ENCODE assay signal across 8 mouse cellular contexts in the genomic region with DNA sequence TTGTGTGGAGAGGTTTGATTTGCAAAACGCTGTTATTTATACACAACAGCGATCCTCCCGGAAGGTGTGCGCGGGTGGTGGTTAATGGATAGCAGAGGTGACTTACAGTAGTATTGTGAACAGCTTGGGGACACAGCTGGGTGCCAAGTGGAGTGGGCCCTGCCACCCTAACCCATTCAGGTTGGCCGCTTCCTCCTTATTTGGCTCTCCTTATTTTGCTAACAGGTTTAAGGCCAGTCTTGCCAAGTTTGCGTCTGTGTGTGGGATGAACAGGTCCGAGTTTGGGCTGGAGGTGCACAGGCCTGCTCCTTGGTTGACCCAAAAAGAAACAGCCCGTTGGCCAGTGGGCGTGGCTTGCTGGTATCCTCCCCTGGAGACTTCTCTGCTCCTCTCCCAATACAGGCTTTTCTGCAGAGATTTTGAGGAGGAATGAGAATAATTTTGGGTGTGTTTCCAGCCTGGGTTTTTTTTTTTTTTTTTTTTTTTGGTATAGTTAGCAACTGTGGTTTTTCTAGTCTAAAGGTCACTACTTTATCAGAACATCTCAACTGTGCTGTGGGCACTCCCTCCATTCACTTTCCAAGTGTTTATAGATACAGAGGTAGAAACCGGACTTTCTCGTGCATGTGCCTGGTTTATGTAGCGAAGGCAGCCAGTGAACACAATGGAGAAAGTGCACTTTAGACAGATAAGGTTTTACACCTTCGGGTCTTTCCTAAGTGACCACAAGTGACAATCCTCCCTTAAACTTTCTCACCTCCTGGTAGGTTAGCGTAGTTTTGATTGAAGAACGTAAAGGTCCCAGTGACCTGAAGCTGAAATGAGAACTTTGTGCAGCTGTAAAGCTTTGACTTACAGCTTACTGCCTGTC. TPM values are rescaled to one million over a fixed set of nuclear protein-coding genes. Genes with fewer than 3 reads are reported as not detected.
DNase-seq lines count a peak whose midpoint lies in the region; ATAC-seq and TF ChIP-seq lines count a peak whose summit lies in the region.

No protein-coding gene starts in this region.

- H3K4me3 ChIP-seq in cortical plate, adult 2 months (ENCODE audit: insufficient read depth, low read length) = peak overlapping the region; percentile 63
- peak overlapping the region; percentile 91 for H3K4me3 ChIP-seq in heart, adult 2 months
- H3K4me3 ChIP-seq in lung, embryonic 14.5 days (ENCODE audit: low read depth, low read length) = peak overlapping the region; percentile 96
- peak overlapping the region; percentile 96 for H3K4me3 ChIP-seq in neural tube, embryonic 14.5 days (ENCODE audit: low read depth, low read length)

- intact Hi-C loops in left cerebral cortex, postnatal 4 days (cut with DNase I) = loop anchor here (5.0 kb wide), 3 partner anchors 100 to 295 kb away; no protein-coding TSS in a partner anchor
- intact Hi-C loops in left cerebral cortex, postnatal 36 days (cut with DNase I) = loop anchor here (5.0 to 10.0 kb wide), 3 partner anchors 85 to 288 kb away; a partner anchor contains a TSS
- intact Hi-C loops in heart, adult 2 months (cut with DNase I) = loop anchor here (2.0 to 10.0 kb wide), 5 partner anchors 55 to 378 kb away; a partner anchor contains a TSS

- peak overlapping the region; percentile 93 for H3K4me2 ChIP-seq in lung, embryonic 14.5 days
- peak overlapping the region; percentile 95 for H3K4me2 ChIP-seq in neural tube, embryonic 14.5 days (ENCODE audit: low read depth, low read length)

- no peak for TF ChIP-seq CTCF in cortical plate, adult 2 months (IDR thresholded peaks at IDR 0.05; ENCODE audit: extremely low read depth, insufficient read depth, low read length)
- TF ChIP-seq CTCF in heart, adult 2 months (IDR thresholded peaks at IDR 0.05) = no peak
- TF ChIP-seq CTCF in lung, embryonic 14.5 days (IDR thresholded peaks at IDR 0.05; ENCODE audit: low read depth) = no peak

- peaks cover 10% of the 10 kb centered on the region for H3K36me3 ChIP-seq in heart, adult 2 months (ENCODE audit: control insufficient read depth, insufficient read depth, low read length)
- no peaks in the 10 kb centered on the region for H3K36me3 ChIP-seq in lung, embryonic 14.5 days (ENCODE audit: insufficient read depth)
- no peaks in the 10 kb centered on the region for H3K36me3 ChIP-seq in neural tube, embryonic 14.5 days (ENCODE audit: control insufficient read depth, insufficient read depth, low read length)

- H3K9ac ChIP-seq in heart, adult 2 months (ENCODE audit: low read depth, low read length) = peak overlapping the region; percentile 94
- peak overlapping the region; percentile 96 for H3K9ac ChIP-seq in lung, embryonic 14.5 days
- peak overlapping the region; percentile 97 for H3K9ac ChIP-seq in neural tube, embryonic 14.5 days (replicated peaks; ENCODE audit: low read depth, low read length)

- H3K79me2 ChIP-seq in heart, adult 2 months (replicated peaks; ENCODE audit: control insufficient read depth, insufficient read depth, low read length) = peaks cover 13% of the 10 kb centered on the region

- peaks cover 4% of the 10 kb centered on the region; the same call in 1 of the 2 replicates for H3K4me1 ChIP-seq in cortical plate, adult 2 months (ENCODE audit: control insufficient read depth, insufficient read depth, low read length)
- H3K4me1 ChIP-seq in heart, adult 2 months (ENCODE audit: control insufficient read depth, insufficient read depth, low read length) = peaks cover 14% of the 10 kb centered on the region
- peaks cover 23% of the 10 kb centered on the region for H3K4me1 ChIP-seq in lung, embryonic 14.5 days (ENCODE audit: insufficient read depth)
- peaks cover 20% of the 10 kb centered on the region for H3K4me1 ChIP-seq in neural tube, embryonic 14.5 days (ENCODE audit: control insufficient read depth, insufficient read depth, low read length)

- peak; percentile 54 for DNase-seq in left cerebral cortex, postnatal 4 days
- no peak for DNase-seq in left cerebral cortex, postnatal 36 days (ENCODE audit: low spot score in 2 of 2)
- DNase-seq in heart, adult 2 months = peak; percentile 63 to 65
- peak; percentile 72 for DNase-seq in kidney, adult 18-20 months
- peak; percentile 78 for DNase-seq in lung, embryonic 14.5 days
- peak; percentile 60 to 72 for DNase-seq in thymus, postnatal 36 days

- no peaks in the 10 kb centered on the region for H3K27me3 ChIP-seq in heart, adult 2 months (ENCODE audit: control insufficient read depth, insufficient read depth, low read length)
- no peaks in the 10 kb centered on the region for H3K27me3 ChIP-seq in lung, embryonic 14.5 days (ENCODE audit: insufficient read depth, low read length)
- H3K27me3 ChIP-seq in neural tube, embryonic 14.5 days (ENCODE audit: control insufficient read depth, insufficient read depth, low read length) = no peaks in the 10 kb centered on the region

- no peak overlapping the region for H3K27ac ChIP-seq in cortical plate, adult 2 months (ENCODE audit: insufficient read depth, low read length)
- peak overlapping the region; percentile 85 for H3K27ac ChIP-seq in heart, adult 2 months
- H3K27ac ChIP-seq in lung, embryonic 14.5 days (ENCODE audit: low read depth) = peak overlapping the region; percentile 93
- no peak overlapping the region for H3K27ac ChIP-seq in neural tube, embryonic 14.5 days (ENCODE audit: low read depth, low read length)

- no peak for TF ChIP-seq POLR2A in cortical plate, adult 2 months (IDR thresholded peaks at IDR 0.05; ENCODE audit: extremely low read depth, insufficient read depth, low read length)
- no peak for TF ChIP-seq POLR2A in heart, adult 2 months (IDR thresholded peaks at IDR 0.05; ENCODE audit: insufficient read depth, low read depth, low read length)

- no peaks in the 10 kb centered on the region for H3K9me3 ChIP-seq in lung, embryonic 14.5 days (ENCODE audit: low read depth, low read length)
- H3K9me3 ChIP-seq in neural tube, embryonic 14.5 days (ENCODE audit: control insufficient read depth, low read length) = no peaks in the 10 kb centered on the region

- no peak for TF ChIP-seq EP300 in heart, adult 2 months (IDR thresholded peaks at IDR 0.05; ENCODE audit: insufficient read depth, low read depth, low read length)

- ATAC-seq in lung, embryonic 14.5 days (ENCODE audit: insufficient read depth) = no peak
- peak; percentile 9; the same call in 1 of the 2 replicates for ATAC-seq in neural tube, embryonic 14.5 days (ENCODE audit: low read depth)

- WGBS in heart, adult 2 months = 12% methylated on average over 16 of the region's 16 CpGs
- WGBS in lung, embryonic 14.5 days = 7% methylated on average over 16 of the region's 16 CpGs
- WGBS in neural tube, embryonic 14.5 days = 17% methylated on average over 16 of the region's 16 CpGs

RNA-seq across cellular contexts. Expression of a gene that starts 2.6 kb away (rescaled TPM):
- total RNA-seq in left cerebral cortex, postnatal 4 days (2021) = 10 to 100 TPM; 56.2 to 58.7 TPM
- total RNA-seq in left cerebral cortex, postnatal 36 days (2021) = 10 to 100 TPM; 38.7 to 38.8 TPM
- 29.0 and 29.5 TPM in 2 replicates for polyA plus RNA-seq in cortical plate, adult 2 months (2012; rRNA removed)
- 10 to 100 TPM; 11.9 to 15.3 TPM for total RNA-seq in heart, adult 2 months (2021)
- polyA plus RNA-seq in heart, adult 2 months (2012; rRNA removed) = 11.7 and 12.9 TPM in 2 replicates
- polyA plus RNA-seq in lung, embryonic 14.5 days (2014; fragmentation: Nextera tagmentation; extraction: Ambion mirVana) = 52.4 and 59.1 TPM in 2 replicates
- 31.1 and 39.1 TPM in 2 replicates for polyA plus RNA-seq in neural tube, embryonic 14.5 days (2014; fragmentation: Nextera tagmentation; extraction: Ambion mirVana)

Comparison
In these comparisons a context has a peak if more than half of its experiments do, and no peak if none do; other contexts are left out.
1. DNase-seq: peak in left cerebral cortex, postnatal 4 days (single experiment), heart, adult 2 months (2 of 2), kidney, adult 18-20 months (single experiment), lung, embryonic 14.5 days (single experiment) and thymus, postnatal 36 days (2 of 2); none in left cerebral cortex, postnatal 36 days (0 of 2).
2. H3K27ac ChIP-seq: peak in heart, adult 2 months (single experiment) and lung, embryonic 14.5 days (single experiment); none in cortical plate, adult 2 months (single experiment) and neural tube, embryonic 14.5 days (single experiment).
3. Peak in every context shown above with its lines, with median percentiles within 50 percentile points of each other: H3K4me3 ChIP-seq and H3K9ac ChIP-seq.